Mouse (Mus musculus) gastrocnemius, postnatal 14 days (tissue): ENCODE measurements around the gene Gm9887. TPM values are rescaled to one million over a fixed set of nuclear protein-coding genes. Genes with fewer than 3 reads are reported as not detected.
"Not testable (repeated sequence)": the region's sequence is repeated elsewhere in the genome, so short reads cannot be mapped to it uniquely, and the experiment has no call there.

Experiments used
- DNase-seq: peaks from one replicate; pipeline ENCODE4 v3.0.0; 2021; ENCODE audit warnings: mixed read lengths
- intact Hi-C: fragments of 180-260 bp; cut with DNase I; formaldehyde crosslinking; loops from one replicate; pipeline ENCODE4 v1.15.1; 2025; ENCODE audit warnings: low total_unique reads
- microRNA-seq, 2 experiments: library from miRNA; unstranded; fragments of <30 nt; microRNA quantifications; one replicate each; pipeline ENCODE4 v1.2.0; 2021
- total RNA-seq, 2 experiments: library from RNA; stranded (reverse); gene quantifications; 2 replicates each; pipeline ENCODE4 v1.2.3; 2021

Gm9887 gene
- total RNA-seq, 2 experiments from 2014 or later = 0.37 TPM; not detected in 1

DNA sequence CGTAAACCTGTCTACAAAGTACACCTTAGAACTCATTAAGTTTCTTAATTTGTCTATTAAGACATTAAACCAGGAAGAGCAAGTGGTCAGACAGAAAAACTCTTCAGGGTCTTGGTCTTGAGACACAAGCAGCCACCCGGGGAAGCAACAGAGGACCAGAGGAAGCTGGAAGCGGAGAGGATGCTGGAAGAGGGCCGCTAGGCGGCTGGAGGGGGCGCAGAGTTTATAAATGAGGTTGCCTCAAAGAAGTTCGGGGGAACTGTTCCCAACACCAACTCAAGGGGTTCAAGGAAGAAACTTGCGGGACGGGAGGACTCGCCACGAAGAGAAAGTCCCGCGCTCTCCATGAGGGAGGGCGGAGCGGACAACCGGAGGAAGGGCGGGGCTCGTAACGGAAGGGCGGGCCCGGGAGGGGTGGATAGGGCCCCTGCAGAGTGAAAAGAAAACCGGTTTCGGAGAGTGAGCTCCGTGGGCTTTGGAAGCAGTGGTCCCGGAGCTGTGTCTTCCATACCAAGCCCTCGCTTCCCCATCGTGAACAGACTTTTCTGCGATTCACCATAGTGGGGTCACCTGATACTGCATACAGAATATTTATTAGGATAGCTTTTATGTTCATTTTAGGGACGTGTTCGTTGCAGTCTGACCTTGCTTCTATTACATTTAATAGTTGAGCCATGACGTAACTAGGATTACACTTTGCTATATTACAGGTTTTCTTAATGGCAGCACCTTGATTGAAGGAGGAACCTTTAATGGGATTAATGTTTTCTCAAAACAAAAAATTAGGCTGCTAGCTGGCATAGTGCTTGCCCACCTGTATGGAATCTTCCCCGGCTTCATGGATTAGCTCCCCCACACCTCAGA lies 8.1 kb downstream of the Gm9887 start:
- DNase-seq = peak; percentile 84
- intact Hi-C loops = loop anchor here (10.0 kb wide), 1 partner anchor 211 kb away; no protein-coding TSS in a partner anchor

DNA sequence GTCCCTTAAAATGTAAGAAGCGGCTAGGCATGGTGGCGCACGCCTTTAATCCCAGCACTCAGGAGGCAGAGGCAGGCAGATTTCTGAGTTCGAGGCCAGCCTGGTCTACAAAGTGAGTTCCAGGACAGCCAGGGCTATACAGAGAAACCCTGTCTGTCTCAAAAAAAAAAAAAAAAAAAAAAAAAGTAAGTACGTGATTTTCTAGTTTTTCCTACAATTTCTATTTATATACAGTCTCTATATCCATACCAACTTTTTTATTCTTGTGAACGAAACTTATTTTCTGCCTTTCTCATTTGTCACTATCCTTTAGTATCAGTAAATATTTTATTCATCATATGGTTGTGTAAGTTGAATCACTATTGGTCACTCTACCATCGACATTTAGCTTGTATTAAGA lies 9.1 kb downstream of the Gm9887 start:
- intact Hi-C loops = loop anchor here (10.0 kb wide), 1 partner anchor 212 kb away; no protein-coding TSS in a partner anchor
- DNase-seq = not testable (repeated sequence)

GRCm38 (mm10) chr12:69362388-69362787 lies 9.9 kb downstream of the Gm9887 start:
- intact Hi-C loops = loop anchor here (10.0 kb wide), 1 partner anchor 212 kb away; no protein-coding TSS in a partner anchor
- no peak for DNase-seq

DNA sequence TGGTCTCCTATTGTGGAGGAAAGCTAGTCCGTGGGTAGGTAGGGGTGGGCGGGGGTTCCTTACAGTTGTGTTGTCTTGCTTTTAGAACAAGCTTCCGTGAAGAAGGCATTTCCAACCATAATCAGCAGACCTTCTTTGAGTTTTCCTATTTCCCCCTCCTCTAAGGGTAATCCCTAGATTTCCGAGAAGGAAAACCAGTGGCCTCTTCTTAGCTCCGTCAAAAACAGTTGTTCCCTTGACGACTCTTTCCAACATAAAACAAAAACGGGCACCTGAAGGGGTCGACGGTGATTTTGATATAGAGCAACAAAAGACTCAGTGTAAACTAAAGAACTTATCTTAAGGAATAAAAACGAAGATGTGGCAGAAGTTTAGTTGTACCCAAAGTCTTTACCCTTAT lies 10.3 kb downstream of the Gm9887 start:
- intact Hi-C loops = loop anchor here (10.0 kb wide), 1 partner anchor 213 kb away; no protein-coding TSS in a partner anchor
- no peak for DNase-seq

- peak; percentile 98 for DNase-seq
- intact Hi-C loops = loop anchor here (10.0 kb wide), 1 partner anchor 214 kb away; no protein-coding TSS in a partner anchor
These were observed 11.0 kb downstream of the Gm9887 start for GRCm38 (mm10) chr12:69360997-69361899.

GRCm38 (mm10) chr12:69360655-69360996 lies 11.6 kb downstream of the Gm9887 start:
- intact Hi-C loops = loop anchor here (10.0 kb wide), 1 partner anchor 214 kb away; no protein-coding TSS in a partner anchor
- DNase-seq = no peak

DNA sequence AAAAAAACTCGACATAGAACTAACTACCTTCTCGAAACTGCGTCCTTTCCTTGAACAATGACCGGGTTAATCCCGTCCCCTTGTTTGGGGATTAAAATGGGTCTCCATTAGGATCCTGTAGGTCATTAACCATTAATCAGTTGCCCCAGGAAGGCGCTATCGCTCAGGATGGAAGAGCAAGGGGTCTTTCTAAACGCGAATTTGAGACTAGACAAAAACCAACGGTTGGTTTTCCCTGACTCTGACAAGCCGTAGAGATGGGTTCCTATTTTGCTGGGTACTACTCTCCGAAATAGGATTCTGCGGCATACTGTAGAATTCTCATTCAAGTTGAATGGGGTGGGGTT lies 15.0 kb downstream of the Gm9887 start:
- intact Hi-C loops = no loop called here
- DNase-seq = no peak

DNA sequence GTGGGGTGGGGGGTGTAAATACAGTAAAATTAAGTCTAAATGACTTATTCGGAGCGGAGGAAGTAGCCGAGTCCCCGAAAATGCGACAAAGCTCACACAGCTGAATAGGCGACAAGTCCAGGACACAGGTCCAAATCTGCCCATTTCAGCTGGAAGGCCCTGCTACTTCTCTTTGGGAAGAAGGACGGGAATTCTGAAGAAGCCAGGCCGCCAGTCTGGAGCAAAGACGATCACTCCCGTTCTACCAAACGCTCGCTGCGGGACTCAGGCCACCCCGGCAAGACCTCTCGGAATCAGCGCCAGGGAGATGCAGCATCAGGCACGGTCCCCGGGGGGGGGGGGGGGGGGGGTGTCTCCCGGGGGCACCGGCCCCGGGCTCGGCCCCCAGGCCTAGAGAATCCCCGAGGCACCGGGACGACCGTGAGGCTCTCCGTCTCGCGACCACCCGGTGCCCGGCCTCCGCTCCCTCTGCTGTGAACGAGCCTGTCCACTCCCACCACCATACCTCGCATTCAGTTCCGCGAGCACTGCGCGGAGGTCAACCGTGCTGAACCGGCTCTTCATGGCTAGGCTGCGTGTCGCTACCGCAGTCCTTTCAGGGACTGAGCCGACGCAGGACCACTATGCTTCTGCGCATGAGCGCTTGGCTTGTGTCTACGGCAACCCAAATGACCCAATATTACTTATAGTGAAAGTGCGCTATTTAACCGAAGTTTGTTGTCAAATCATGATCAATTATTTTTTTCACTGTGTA lies 15.5 kb downstream of the Gm9887 start, which contains the start of gene Nemf:
TSS of gene Nemf (minus strand) at position 620 of the 754 bp plus-strand sequence.
- intact Hi-C loops = no loop called here
- DNase-seq = peak; percentile 83

- intact Hi-C loops = loop anchor here (5.0 kb wide), 1 partner anchor 34 kb away; no protein-coding TSS in a partner anchor
These were observed 20.6 kb downstream of the Gm9887 start for GRCm38 (mm10) chr12:69351685-69352084.

DNA sequence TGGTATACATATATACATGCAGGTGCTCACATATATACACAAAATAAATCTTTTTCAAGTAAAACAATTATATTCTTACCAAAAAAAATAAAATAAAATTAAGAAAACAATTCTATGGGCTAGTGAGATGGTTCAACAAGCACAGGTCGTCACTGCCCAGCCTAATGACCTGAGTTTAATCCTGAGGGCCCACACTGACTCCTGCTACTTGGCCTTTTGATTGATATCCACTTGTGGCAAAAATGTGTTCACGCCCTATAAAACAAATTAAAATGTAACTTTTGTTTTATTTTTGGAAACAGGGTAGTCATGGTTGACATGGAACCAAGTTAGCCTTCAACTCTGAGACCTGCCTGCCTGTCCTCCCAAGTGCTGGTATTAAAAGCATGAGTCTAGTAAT lies 22.3 kb downstream of the Gm9887 start:
- DNase-seq = no peak
- intact Hi-C loops = loop anchor here (5.0 kb wide), 1 partner anchor 33 kb away; no protein-coding TSS in a partner anchor

More at GRCm38 (mm10) chr12:69351685-69352084, 20.6 kb downstream of the Gm9887 start:
- no peak for DNase-seq

DNA sequence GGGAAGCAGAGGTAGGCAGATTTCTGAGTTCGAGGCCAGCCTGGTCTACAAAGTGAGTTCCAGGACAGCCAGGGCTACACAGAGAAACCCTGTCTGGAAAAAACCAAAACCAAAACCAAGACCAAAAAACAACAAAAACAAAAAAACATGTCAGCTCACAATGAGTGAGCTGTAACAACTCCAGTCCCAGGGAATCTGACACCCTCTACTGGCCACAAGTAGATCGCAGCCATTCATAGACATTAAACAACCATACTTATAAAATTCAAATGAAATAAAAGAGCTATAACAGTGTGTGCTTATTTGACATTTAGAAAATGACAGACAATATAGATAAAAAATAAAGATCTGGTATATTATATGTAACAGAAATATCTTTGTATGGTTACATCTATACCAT lies 38.7 kb downstream of the Gm9887 start:
- DNase-seq = no peak

DNA sequence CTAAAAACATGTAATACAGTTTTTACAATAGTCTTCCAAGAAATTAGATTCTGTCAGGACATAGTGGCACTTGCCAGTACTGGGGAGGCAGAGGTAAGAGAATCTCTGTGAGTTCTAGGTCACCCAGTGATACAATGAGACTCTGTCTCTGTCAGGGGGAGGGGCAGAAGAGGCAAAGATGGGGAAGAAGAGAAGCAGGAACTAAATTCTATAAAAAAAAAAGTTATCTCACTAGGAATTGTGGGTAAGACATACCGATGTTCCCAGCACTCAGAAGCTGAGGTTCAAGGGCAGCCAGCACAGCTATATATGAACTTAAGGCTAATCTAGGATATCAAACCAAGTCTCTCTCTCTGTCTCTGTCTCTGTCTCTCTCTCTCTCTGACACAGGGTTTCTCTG lies 40.1 kb downstream of the Gm9887 start:
- intact Hi-C loops = loop anchor here (10.0 kb wide), 1 partner anchor 117 kb away; no protein-coding TSS in a partner anchor
- no peak for DNase-seq

More for the DNA sequence above, 38.7 kb downstream of the Gm9887 start:
- intact Hi-C loops = loop anchor here (10.0 kb wide), 1 partner anchor 119 kb away; no protein-coding TSS in a partner anchor

DNA sequence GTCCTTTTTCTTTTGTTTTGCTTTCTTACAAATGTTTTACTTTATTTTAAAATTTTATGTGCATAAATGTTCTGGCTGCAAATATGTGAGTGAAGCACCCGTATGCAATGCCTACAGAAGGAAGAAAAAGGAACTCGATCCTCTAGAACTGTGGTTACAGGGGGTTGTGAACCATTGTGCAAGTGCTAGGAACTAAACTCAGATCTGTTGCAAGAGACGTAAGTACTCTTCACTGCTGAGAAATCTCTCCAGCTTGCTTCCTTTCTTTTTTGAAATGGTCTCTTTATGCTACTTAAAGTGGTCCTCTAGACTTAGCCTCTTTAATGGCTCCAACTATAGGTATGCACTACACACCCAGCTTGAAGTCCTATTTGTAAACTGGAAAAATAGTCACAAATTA lies 41.1 kb downstream of the Gm9887 start:
- intact Hi-C loops = loop anchor here (10.0 kb wide), 1 partner anchor 116 kb away; no protein-coding TSS in a partner anchor
- DNase-seq = no peak

Small RNA genes within 50 kb of the gene (microRNA-seq; reads per million reads assigned to microRNA genes)
- gene Gm47299 (0 reads per million in 2 experiments), gene Gm47305 (0 reads per million in 2 experiments)

Other genes with a start within 250 kb of the Gm9887 start
- 1,000 to 10,000 TPM; 1,152 to 1,205 TPM for gene Rps29, start 213.3 kb downstream of the Gm9887 start, total RNA-seq
- gene Lrr1, start 203.6 kb downstream of the Gm9887 start, total RNA-seq = under 1 TPM; 0.27 to 0.31 TPM
- gene Rpl36al, start 188.4 kb downstream of the Gm9887 start, total RNA-seq = 100 to 1,000 TPM; 324 to 375 TPM
- gene Mgat2, start 188.3 kb downstream of the Gm9887 start, total RNA-seq = 10 to 100 TPM; 11.7 to 16.1 TPM
- 1 to 10 TPM; 1.5 to 2.8 TPM for gene Gm49383, start 175.4 kb downstream of the Gm9887 start, total RNA-seq
- under 1 TPM; 0.24 to 0.66 TPM for gene Dnaaf2, start 174.0 kb downstream of the Gm9887 start, total RNA-seq
- gene Gm49384, start 168.2 kb downstream of the Gm9887 start, total RNA-seq = 1 to 10 TPM; 1.4 to 2.0 TPM
- 1 to 10 TPM in 1 of 2 experiments, under 1 TPM in 1; 0.80 to 1.7 TPM for gene Pole2, start 144.3 kb downstream of the Gm9887 start, total RNA-seq
- 10 to 100 TPM; 15.7 to 17.4 TPM for gene Klhdc1, start 131.3 kb downstream of the Gm9887 start, total RNA-seq
- gene Klhdc2, start 75.8 kb downstream of the Gm9887 start, total RNA-seq = 100 to 1,000 TPM; 103 to 104 TPM
- 10 to 100 TPM; 16.8 to 19.1 TPM for gene Nemf, start 15.3 kb downstream of the Gm9887 start, total RNA-seq
- 10 to 100 TPM; 29.7 to 36.3 TPM for gene Arf6, start 308 bp downstream of the Gm9887 start, total RNA-seq
- gene Vcpkmt, start 210.6 kb upstream of the Gm9887 start, total RNA-seq = 1 to 10 TPM; 3.7 to 4.1 TPM